ENCODE assay signal across 11 mouse cellular contexts in genomic region chr13:98889211-98889610, GRCm38 (mm10). TPM values are rescaled to one million over a fixed set of nuclear protein-coding genes. Genes with fewer than 3 reads are reported as not detected.
DNase-seq lines count a peak whose midpoint lies in the region; ATAC-seq and TF ChIP-seq lines count a peak whose summit lies in the region.
"Had no signal": no experiment of that assay in that cellular context is flagged by ENCODE, and none has a peak within 500 bp of the region (broad histone marks: within the 10 kb centered on the region; RNA-seq: fewer than 3 reads in every experiment).

No protein-coding gene starts in this region.

- H3K36me3 ChIP-seq in kidney, adult 2 months (ENCODE audit: control insufficient read depth, insufficient read depth, low read length) = peaks cover under 1% of the 10 kb centered on the region; the same call in 1 of the 2 replicates
- H3K36me3 ChIP-seq in liver, embryonic 13.5 days = peaks cover 41% of the 10 kb centered on the region

- H3K4me2 ChIP-seq in liver, embryonic 13.5 days = peak overlapping the region; percentile 44

- TF ChIP-seq POLR2A in kidney, adult 2 months (IDR thresholded peaks at IDR 0.05; ENCODE audit: low read depth, low read length) = no peak
- no peak for TF ChIP-seq POLR2A in embryonic fibroblast, embryonic 13.5 days (IDR thresholded peaks at IDR 0.05; ENCODE audit: low read depth, low read length)

- H3K27me3 ChIP-seq in kidney, adult 2 months (replicated peaks; ENCODE audit: control insufficient read depth, insufficient read depth, low read length) = no peaks in the 10 kb centered on the region
- H3K27me3 ChIP-seq in liver, embryonic 13.5 days = no peaks in the 10 kb centered on the region

- 36% methylated on average over 11 of the region's 12 CpGs for WGBS in kidney, adult 2 months
- whole genome bisulfite sequencing in liver, embryonic 13.5 days (ENCODE audit: insufficient replicate concordance) = 87% methylated on average over 11 of the region's 12 CpGs

- peaks cover 17% of the 10 kb centered on the region for H3K4me1 ChIP-seq in kidney, adult 2 months (ENCODE audit: control insufficient read depth, insufficient read depth, low read length)
- H3K4me1 ChIP-seq in embryonic fibroblast, embryonic 13.5 days (ENCODE audit: control insufficient read depth, insufficient read depth, low read length) = peaks cover 9% of the 10 kb centered on the region
- H3K4me1 ChIP-seq in liver, embryonic 13.5 days (replicated peaks) = peaks cover 48% of the 10 kb centered on the region

- no peak for TF ChIP-seq CTCF in kidney, adult 2 months (conservative IDR thresholded peaks at IDR 0.05; ENCODE audit: insufficient read depth, insufficient read length, low read depth, low read length)
- TF ChIP-seq CTCF in embryonic fibroblast, embryonic 13.5 days (IDR thresholded peaks at IDR 0.05; ENCODE audit: borderline replicate concordance, insufficient read depth, low read length) = no peak

- ATAC-seq in liver, embryonic 13.5 days (ENCODE audit: low read depth) = no peak

- peak overlapping the region; percentile 46; the same call in 1 of the 2 replicates for H3K9ac ChIP-seq in liver, embryonic 13.5 days

- no peaks in the 10 kb centered on the region for H3K9me3 ChIP-seq in liver, embryonic 13.5 days (replicated peaks)
- H3K9me3 ChIP-seq: G1E had no signal

- H3K4me3 ChIP-seq in kidney, adult 2 months (ENCODE audit: insufficient read depth, low read depth, low read length) = no peak overlapping the region
- H3K4me3 ChIP-seq in embryonic fibroblast, embryonic 13.5 days (ENCODE audit: insufficient read depth, low read length) = peak overlapping the region; percentile 20
- H3K4me3 ChIP-seq in liver, embryonic 13.5 days (replicated peaks) = peak overlapping the region; percentile 24; the same call in 1 of the 2 replicates

- DNase-seq in kidney, adult 2 months = peak; percentile 33
- DNase-seq in kidney, postnatal 4 days = no peak
- DNase-seq in Muller cell, postnatal 12 days (ENCODE audit: inconsistent ontology term) = peak; percentile 70
- DNase-seq in liver, embryonic 13.5 days = no peak
- DNase-seq in ovary, postnatal 14 days (ENCODE audit: low spot score) = no peak
- DNase-seq in right cerebral cortex, adult 2 months (ENCODE audit: low spot score in 2 of 2) = no peak
- DNase-seq in thymus, postnatal 25 days = no peak
- DNase-seq: adrenal gland, postnatal 25 days; cerebellum, postnatal 36 days had no signal

- H3K27ac ChIP-seq in kidney, adult 2 months (ENCODE audit: insufficient read depth, low read depth, low read length) = no peak overlapping the region
- H3K27ac ChIP-seq in embryonic fibroblast, embryonic 13.5 days (ENCODE audit: insufficient read depth, low read length) = no peak overlapping the region
- H3K27ac ChIP-seq in liver, embryonic 13.5 days = no peak overlapping the region

RNA-seq across cellular contexts. Expression of gene Tnpo1, which starts 37.0 kb away (rescaled TPM):
- 25.0 and 27.0 TPM in 2 replicates for polyA plus RNA-seq in kidney, adult 2 months (2012; rRNA removed)
- 146 and 157 TPM in 2 replicates for polyA plus RNA-seq in embryonic fibroblast, embryonic 13.5 days (2011; ENCODE audit: insufficient read length, low read depth, missing spikeins)
- polyA plus RNA-seq in liver, embryonic 13.5 days (2015; fragmentation: Nextera tagmentation; extraction: Ambion mirVana) = 26.5 and 31.4 TPM in 2 replicates

Comparison
In these comparisons a context has a peak if more than half of its experiments do, and no peak if none do; other contexts are left out.
1. DNase-seq: peak in kidney, adult 2 months (single experiment) and Muller cell, postnatal 12 days (single experiment); none in kidney, postnatal 4 days (0 of 2), liver, embryonic 13.5 days (single experiment), ovary, postnatal 14 days (single experiment), right cerebral cortex, adult 2 months (0 of 2) and thymus, postnatal 25 days (single experiment).